Mouse (Mus musculus): ENCODE data around the gene Mgat4a.

GRCm38 (mm10) chr1:37544251-37544650 lies 3.4 kb upstream of the Mgat4a start:
- TF ChIP-seq CTCF (IDR thresholded peaks at IDR 0.05; ENCODE audit: extremely low read depth, insufficient read depth, low read length) (no peak), POLR2A (IDR thresholded peaks at IDR 0.05; ENCODE audit: extremely low read depth, insufficient read depth, low read length) (no peak)
